Mouse (Mus musculus): ENCODE data around the gene Tpd52l2.

- TF ChIP-seq CTCF (IDR thresholded peaks at IDR 0.05; ENCODE audit: low read depth) (no peak), EP300 (IDR thresholded peaks at IDR 0.05; ENCODE audit: low read depth) (no peak)
Observed at GRCm38 (mm10) chr2:181485741-181486140, 11.2 kb upstream of the Tpd52l2 start.
